ENCODE assay signal across 19 mouse cellular contexts in the genomic region with DNA sequence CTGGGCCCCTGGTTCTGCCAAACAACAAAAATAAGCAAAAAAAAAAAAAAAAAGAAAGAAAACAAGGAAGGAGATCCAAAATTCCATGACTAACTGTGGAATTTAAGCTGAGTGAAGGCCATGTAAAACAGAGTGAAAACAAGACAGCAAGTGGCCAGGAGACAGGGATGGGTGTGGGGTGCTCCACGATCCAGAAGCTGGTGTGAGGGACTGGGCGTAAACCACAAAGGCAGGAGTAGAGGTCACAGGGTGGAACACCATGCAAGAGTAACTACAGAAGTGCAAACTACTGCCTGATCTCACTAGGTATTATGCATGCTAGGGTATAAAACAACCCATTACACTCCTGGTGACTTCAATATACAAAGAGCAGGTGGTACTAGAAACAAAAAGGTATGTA. TPM values are rescaled to one million over a fixed set of nuclear protein-coding genes. Genes with fewer than 3 reads are reported as not detected.
DNase-seq lines count a peak whose midpoint lies in the region; ATAC-seq lines count a peak whose summit lies in the region.
"Had no signal": no experiment of that assay in that cellular context is flagged by ENCODE, and none has a peak within 500 bp of the region (broad histone marks: within the 10 kb centered on the region; RNA-seq: fewer than 3 reads in every experiment).

No protein-coding gene starts in this region.

- peaks cover 44% of the 10 kb centered on the region for H3K36me3 ChIP-seq in kidney, embryonic 15.5 days
- H3K36me3 ChIP-seq in kidney, embryonic 14.5 days (ENCODE audit: control insufficient read depth, insufficient read depth, low read length): peaks cover 11% of the 10 kb centered on the region

- H3K27me3 ChIP-seq in kidney, embryonic 15.5 days: no peaks in the 10 kb centered on the region
- no peaks in the 10 kb centered on the region for H3K27me3 ChIP-seq in kidney, embryonic 14.5 days (ENCODE audit: control insufficient read depth, insufficient read depth, low read length)
- H3K27me3 ChIP-seq: limb, embryonic 12.5 days; liver, embryonic 13.5 days; Patski had no signal

- peak; percentile 63 for DNase-seq in gastrocnemius, postnatal 25 days
- no peak for DNase-seq in gastrocnemius, postnatal 14 days
- peak; percentile 5 for DNase-seq in NIH3T3 (ENCODE audit: low read depth)
- peak; percentile 71 for DNase-seq in skeletal muscle tissue, adult 2 months (ENCODE audit: low read depth, low spot score)
- DNase-seq in frontal cortex, postnatal 36 days (ENCODE audit: low spot score in 2 of 2): no peak
- DNase-seq: B cell, adult 2 months; cerebellum, adult 18-20 months; cerebellum, postnatal 25 days; embryo, embryonic 11 days; forebrain, postnatal 0 days; liver, embryonic 13.5 days; lung, embryonic 14.5 days; lung, postnatal 36 days; thymus, adult 2 months had no signal

- H3K9me3 ChIP-seq in kidney, embryonic 15.5 days (replicated peaks): no peaks in the 10 kb centered on the region
- H3K9me3 ChIP-seq in kidney, embryonic 14.5 days (ENCODE audit: control insufficient read depth, low read length): no peaks in the 10 kb centered on the region
- H3K9me3 ChIP-seq: limb, embryonic 12.5 days; liver, embryonic 13.5 days had no signal

- H3K4me3 ChIP-seq in kidney, embryonic 15.5 days (replicated peaks): no peak overlapping the region
- H3K4me3 ChIP-seq in kidney, embryonic 14.5 days (ENCODE audit: low read length): no peak overlapping the region
- H3K4me3 ChIP-seq: limb, embryonic 12.5 days; liver, embryonic 13.5 days had no signal

- no peak overlapping the region for H3K4me2 ChIP-seq in kidney, embryonic 15.5 days
- H3K4me2 ChIP-seq in kidney, embryonic 14.5 days (replicated peaks; ENCODE audit: low read depth, low read length): no peak overlapping the region
- H3K4me2 ChIP-seq: limb, embryonic 12.5 days; liver, embryonic 13.5 days; lung, embryonic 14.5 days; midbrain, embryonic 11.5 days had no signal

- no peak overlapping the region for H3K9ac ChIP-seq in kidney, embryonic 15.5 days
- no peak overlapping the region for H3K9ac ChIP-seq in kidney, embryonic 14.5 days (ENCODE audit: low read depth, low read length)
- H3K9ac ChIP-seq: forebrain, postnatal 0 days; limb, embryonic 12.5 days; liver, embryonic 13.5 days; lung, embryonic 14.5 days had no signal

- intact Hi-C loops in gastrocnemius, postnatal 14 days (cut with DNase I; ENCODE audit: low total_unique reads): no loop called here

- WGBS in kidney, embryonic 15.5 days: 65% methylated on average over 2 of the region's 2 CpGs
- 78% methylated on average over 2 of the region's 2 CpGs for WGBS in kidney, embryonic 14.5 days

- ATAC-seq in kidney, embryonic 15.5 days (replicated peaks; ENCODE audit: low FRiP score): 0 out of 2 replicates have a peak, but pooled peaks have one; percentile 49
- ATAC-seq in kidney, embryonic 14.5 days (ENCODE audit: low FRiP score, low TSS enrichment): no peak
- ATAC-seq: forebrain, postnatal 0 days; Patski had no signal

- no peak overlapping the region for H3K27ac ChIP-seq in kidney, embryonic 15.5 days
- H3K27ac ChIP-seq in kidney, embryonic 14.5 days (ENCODE audit: low read depth, low read length): no peak overlapping the region
- H3K27ac ChIP-seq: limb, embryonic 12.5 days; liver, embryonic 13.5 days had no signal

- H3K4me1 ChIP-seq in kidney, embryonic 15.5 days: peaks cover 53% of the 10 kb centered on the region
- peaks cover 27% of the 10 kb centered on the region for H3K4me1 ChIP-seq in kidney, embryonic 14.5 days (ENCODE audit: control insufficient read depth, insufficient read depth, low read length)

RNA-seq across cellular contexts. Expression of a gene that starts 8.3 kb away (rescaled TPM):
- 10 to 100 TPM; 33.5 to 33.8 TPM for total RNA-seq in gastrocnemius, postnatal 25 days (2021)
- total RNA-seq in gastrocnemius, postnatal 14 days (2021): 10 to 100 TPM; 46.9 to 47.0 TPM
- polyA plus RNA-seq in kidney, embryonic 15.5 days (2015; fragmentation: Nextera tagmentation; extraction: Ambion mirVana): 69.0 and 77.0 TPM in 2 replicates
- polyA plus RNA-seq in kidney, embryonic 14.5 days (2014; fragmentation: Nextera tagmentation; extraction: Ambion mirVana): 68.3 and 76.8 TPM in 2 replicates

Comparison
In these comparisons a context has a peak if more than half of its experiments do, and no peak if none do; other contexts are left out.
1. DNase-seq: peak in gastrocnemius, postnatal 25 days (single experiment), NIH3T3 (single experiment) and skeletal muscle tissue, adult 2 months (single experiment); none in gastrocnemius, postnatal 14 days (single experiment) and frontal cortex, postnatal 36 days (0 of 2).